Comparison of ENCODE assay signal across 28 mouse cellular contexts in genomic region chr2:180017632-180018031, GRCm38 (mm10). TPM values are rescaled to one million over a fixed set of nuclear protein-coding genes. Genes with fewer than 3 reads are reported as not detected.
DNase-seq lines count a peak whose midpoint lies in the region; ATAC-seq lines count a peak whose summit lies in the region.
"Had no signal": no experiment of that assay in that cellular context is flagged by ENCODE, and none has a peak within 500 bp of the region (broad histone marks: within the 10 kb centered on the region; RNA-seq: fewer than 3 reads in every experiment).

No protein-coding gene starts in this region.

- no peak overlapping the region for H3K4me2 ChIP-seq in heart, embryonic 15.5 days
- H3K4me2 ChIP-seq in lung, embryonic 15.5 days, result no peak overlapping the region
- H3K4me2 ChIP-seq in stomach, embryonic 16.5 days (ENCODE audit: low read depth, low read length), result no peak overlapping the region
- H3K4me2 ChIP-seq: heart, embryonic 12.5 days; hindbrain, embryonic 15.5 days; liver, embryonic 12.5 days; midbrain, embryonic 13.5 days; stomach, embryonic 15.5 days had no signal

- ATAC-seq in heart, embryonic 15.5 days (replicated peaks; ENCODE audit: insufficient number of reproducible peaks, insufficient read depth, low FRiP score, low read depth), result no peak
- no peak for ATAC-seq in lung, embryonic 15.5 days (ENCODE audit: borderline replicate concordance, extremely low read depth, low FRiP score, low TSS enrichment)
- ATAC-seq in stomach, embryonic 16.5 days (ENCODE audit: insufficient read depth, low FRiP score), result no peak
- ATAC-seq: forebrain, embryonic 16.5 days; inflammation-experienced regulatory T-cells, adult 6 months; liver, embryonic 12.5 days; liver, postnatal 0 days; midbrain, embryonic 13.5 days had no signal

- no peak for DNase-seq in heart, adult 9 months (ENCODE audit: low spot score in 2 of 2)
- DNase-seq in lung, postnatal 4 days, result no peak
- DNase-seq in testis, postnatal 10 days (ENCODE audit: low spot score), result peak; percentile 16
- no peak for DNase-seq in testis, postnatal 14 days (ENCODE audit: low spot score)
- no peak for DNase-seq in ovary, postnatal 36 days (ENCODE audit: low spot score)
- DNase-seq: adrenal gland, postnatal 10 days; B cell, adult 2 months; cerebellum, adult 11 months; cerebellum, postnatal 10 days; heart, postnatal 10 days; kidney, adult 2 months; kidney, postnatal 14 days; liver, postnatal 0 days; retina, postnatal 1 day; right cerebral cortex, postnatal 14 days had no signal

- H3K27ac ChIP-seq in heart, embryonic 15.5 days, result 0 out of 2 replicates have a peak overlapping the region, but pooled peaks have one; percentile 9
- H3K27ac ChIP-seq in lung, embryonic 15.5 days, result peak overlapping the region; percentile 34
- H3K27ac ChIP-seq in stomach, embryonic 16.5 days (ENCODE audit: low read length), result peak overlapping the region; percentile 44; the same call in 1 of the 2 replicates
- H3K27ac ChIP-seq: hindbrain, embryonic 15.5 days; left cerebral cortex, adult 2 months; liver, embryonic 12.5 days; midbrain, embryonic 13.5 days had no signal

- H3K4me1 ChIP-seq in heart, embryonic 15.5 days (replicated peaks), result peaks cover 2% of the 10 kb centered on the region; the same call in 1 of the 2 replicates
- H3K4me1 ChIP-seq in lung, embryonic 15.5 days, result peaks cover 10% of the 10 kb centered on the region
- peaks cover 14% of the 10 kb centered on the region for H3K4me1 ChIP-seq in stomach, embryonic 16.5 days (ENCODE audit: control insufficient read depth, insufficient read depth, low read length)
- H3K4me1 ChIP-seq: hindbrain, embryonic 15.5 days; liver, embryonic 12.5 days; midbrain, embryonic 13.5 days had no signal

- 54% methylated on average over 4 of the region's 4 CpGs for WGBS in heart, embryonic 15.5 days
- 43% methylated on average over 4 of the region's 4 CpGs for WGBS in lung, embryonic 15.5 days
- WGBS in stomach, embryonic 16.5 days, result 33% methylated on average over 4 of the region's 4 CpGs

- no peak overlapping the region for H3K9ac ChIP-seq in heart, embryonic 15.5 days
- no peak overlapping the region for H3K9ac ChIP-seq in lung, embryonic 15.5 days
- H3K9ac ChIP-seq in stomach, embryonic 16.5 days (ENCODE audit: low read length), result no peak overlapping the region
- H3K9ac ChIP-seq: heart, embryonic 12.5 days; hindbrain, embryonic 15.5 days; liver, embryonic 12.5 days; liver, postnatal 0 days; midbrain, embryonic 13.5 days; stomach, embryonic 15.5 days had no signal

- H3K9me3 ChIP-seq in heart, embryonic 15.5 days (replicated peaks), result no peaks in the 10 kb centered on the region
- H3K9me3 ChIP-seq in lung, embryonic 15.5 days, result no peaks in the 10 kb centered on the region
- H3K9me3 ChIP-seq in stomach, embryonic 16.5 days (replicated peaks; ENCODE audit: control insufficient read depth, low read length), result no peaks in the 10 kb centered on the region
- H3K9me3 ChIP-seq: heart, embryonic 12.5 days; hindbrain, embryonic 15.5 days; liver, embryonic 12.5 days; megakaryocyte, embryonic 14.5 days; midbrain, embryonic 13.5 days; stomach, embryonic 15.5 days had no signal

- peaks cover 8% of the 10 kb centered on the region; the same call in 1 of the 2 replicates for H3K27me3 ChIP-seq in heart, embryonic 15.5 days
- peaks cover 12% of the 10 kb centered on the region for H3K27me3 ChIP-seq in lung, embryonic 15.5 days
- H3K27me3 ChIP-seq in stomach, embryonic 16.5 days (ENCODE audit: control insufficient read depth, insufficient read depth, low read length), result peaks cover 6% of the 10 kb centered on the region

- H3K4me3 ChIP-seq in heart, embryonic 15.5 days, result no peak overlapping the region
- H3K4me3 ChIP-seq in lung, embryonic 15.5 days, result no peak overlapping the region
- H3K4me3 ChIP-seq in stomach, embryonic 16.5 days (replicated peaks; ENCODE audit: low read length), result no peak overlapping the region
- H3K4me3 ChIP-seq: erythroblast, embryonic 14.5 days; heart, embryonic 12.5 days; hindbrain, embryonic 15.5 days; left cerebral cortex, adult 2 months; liver, embryonic 12.5 days; megakaryocyte, embryonic 14.5 days; midbrain, embryonic 13.5 days; stomach, embryonic 15.5 days had no signal

- H3K36me3 ChIP-seq in heart, embryonic 15.5 days, result no peaks in the 10 kb centered on the region
- no peaks in the 10 kb centered on the region for H3K36me3 ChIP-seq in lung, embryonic 15.5 days
- H3K36me3 ChIP-seq in stomach, embryonic 16.5 days (ENCODE audit: control insufficient read depth, insufficient read depth, low read length), result no peaks in the 10 kb centered on the region
- H3K36me3 ChIP-seq: heart, embryonic 12.5 days; hindbrain, embryonic 15.5 days; liver, embryonic 12.5 days; midbrain, embryonic 13.5 days; stomach, embryonic 15.5 days had no signal

RNA-seq across cellular contexts. Expression of gene Lsm14b, which starts 7.2 kb away (rescaled TPM):
- 5.5 and 6.3 TPM in 2 replicates for polyA plus RNA-seq in heart, embryonic 15.5 days (2015; fragmentation: Nextera tagmentation; extraction: Ambion mirVana)
- polyA plus RNA-seq in lung, embryonic 15.5 days (2015; fragmentation: Nextera tagmentation; extraction: Ambion mirVana), result 7.5 and 9.5 TPM in 2 replicates
- 2.0 and 2.2 TPM in 2 replicates for polyA plus RNA-seq in stomach, embryonic 16.5 days (2015; fragmentation: Nextera tagmentation; extraction: Ambion mirVana)

RNA-seq across cellular contexts. Expression of gene Psma7, which starts 24.6 kb away (rescaled TPM):
- 347 and 368 TPM in 2 replicates for polyA plus RNA-seq in heart, embryonic 15.5 days (2015; fragmentation: Nextera tagmentation; extraction: Ambion mirVana)
- 513 and 529 TPM in 2 replicates for polyA plus RNA-seq in lung, embryonic 15.5 days (2015; fragmentation: Nextera tagmentation; extraction: Ambion mirVana)
- polyA plus RNA-seq in stomach, embryonic 16.5 days (2015; fragmentation: Nextera tagmentation; extraction: Ambion mirVana), result 471 and 493 TPM in 2 replicates

RNA-seq across cellular contexts. Expression of gene Ss18l1, which starts 24.7 kb away (rescaled TPM):
- 2.5 and 4.1 TPM in 2 replicates for polyA plus RNA-seq in heart, embryonic 15.5 days (2015; fragmentation: Nextera tagmentation; extraction: Ambion mirVana)
- 4.0 and 4.5 TPM in 2 replicates for polyA plus RNA-seq in lung, embryonic 15.5 days (2015; fragmentation: Nextera tagmentation; extraction: Ambion mirVana)
- 4.2 and 4.3 TPM in 2 replicates for polyA plus RNA-seq in stomach, embryonic 16.5 days (2015; fragmentation: Nextera tagmentation; extraction: Ambion mirVana)

RNA-seq across cellular contexts. Expression of gene Taf4, which starts 41.2 kb away (rescaled TPM):
- 1.9 and 2.1 TPM in 2 replicates for polyA plus RNA-seq in heart, embryonic 15.5 days (2015; fragmentation: Nextera tagmentation; extraction: Ambion mirVana)
- 3.4 and 3.7 TPM in 2 replicates for polyA plus RNA-seq in lung, embryonic 15.5 days (2015; fragmentation: Nextera tagmentation; extraction: Ambion mirVana)
- 2.9 and 3.2 TPM in 2 replicates for polyA plus RNA-seq in stomach, embryonic 16.5 days (2015; fragmentation: Nextera tagmentation; extraction: Ambion mirVana)

RNA-seq across cellular contexts. Expression of gene Mtg2, which starts 52.8 kb away (rescaled TPM):
- 24.4 and 25.8 TPM in 2 replicates for polyA plus RNA-seq in heart, embryonic 15.5 days (2015; fragmentation: Nextera tagmentation; extraction: Ambion mirVana)
- 26.4 and 26.6 TPM in 2 replicates for polyA plus RNA-seq in lung, embryonic 15.5 days (2015; fragmentation: Nextera tagmentation; extraction: Ambion mirVana)
- 27.0 and 27.9 TPM in 2 replicates for polyA plus RNA-seq in stomach, embryonic 16.5 days (2015; fragmentation: Nextera tagmentation; extraction: Ambion mirVana)
